Mouse (Mus musculus) erythroblast, embryonic 14.5 days (primary cell): ENCODE data around the gene Acot11. TPM values are rescaled to one million over a fixed set of nuclear protein-coding genes. Genes with fewer than 3 reads are reported as not detected.
A peak's percentile ranks its signal among the peaks of the same experiment; 100 is the strongest.
"Not testable (repeated sequence)": the region's sequence is repeated elsewhere in the genome, so short reads cannot be mapped to it uniquely, and the experiment has no call there.

ENCODE experiments used
- H3K27me3 ChIP-seq: 2 replicates; pipeline ENCODE4 v1.6.1; 2012; ENCODE audit warnings: inconsistent platforms; ENCODE audit not compliant: control insufficient read depth
- H3K36me3 ChIP-seq: 2 replicates; pipeline ENCODE4 v1.6.1; 2012; ENCODE audit warnings: mild to moderate bottlenecking, inconsistent platforms; ENCODE audit not compliant: control insufficient read depth
- H3K4me1 ChIP-seq: 2 replicates; pipeline ENCODE4 v1.6.1; 2012; ENCODE audit warnings: inconsistent platforms; ENCODE audit not compliant: control insufficient read depth
- H3K4me3 ChIP-seq: replicated peaks from 2 replicates; pipeline ENCODE3; 2012; ENCODE audit warnings: moderate library complexity, mild to moderate bottlenecking, inconsistent platforms
- H3K9me3 ChIP-seq: 2 replicates; pipeline ENCODE4 v1.6.1; 2012; ENCODE audit warnings: low read length, inconsistent platforms, mixed read lengths; ENCODE audit not compliant: control insufficient read depth
- GATA1 ChIP-seq: IDR thresholded peaks from 2 replicates; pipeline ENCODE4 v1.6.1; 2012; ENCODE audit warnings: low read length, inconsistent platforms, mixed read lengths
- TAL1 ChIP-seq: IDR thresholded peaks from 3 replicates; pipeline ENCODE4 v1.6.1; 2012; ENCODE audit warnings: low read length, inconsistent platforms, mixed read lengths
- polyA plus RNA-seq: library from polyadenylated mRNA; stranded (reverse); fragments of >175 nt; gene quantifications from 2 replicates; pipeline ENCODE4 v1.2.3, GENCODE M21; 2012

Gene Acot11
- polyA plus RNA-seq, 1 experiment, result 1.3 TPM

- TF ChIP-seq GATA1, result no peak
- TF ChIP-seq TAL1, result no peak
- peaks cover 96% of the 10 kb centered on the region for H3K36me3 ChIP-seq
- peaks cover 90% of the 10 kb centered on the region for H3K4me1 ChIP-seq
- H3K27me3 ChIP-seq, result no peaks in the 10 kb centered on the region
- peak overlapping the region; percentile 53 for H3K4me3 ChIP-seq
- peaks cover 6% of the 10 kb centered on the region for H3K9me3 ChIP-seq
Observed at GRCm38 (mm10) chr4:106798908-106799546, 5.8 kb downstream of the Acot11 start.

- Histone ChIP-seq H3K27me3 (no peaks in the 10 kb centered on the region), H3K4me1 (peaks cover 86% of the 10 kb centered on the region), H3K36me3 (peaks cover 81% of the 10 kb centered on the region), H3K4me3 (no peak overlapping the region), H3K9me3 (no peaks in the 10 kb centered on the region)
- TF ChIP-seq GATA1 (no peak), TAL1 (no peak)
Observed at GRCm38 (mm10) chr4:106795289-106795688, 9.5 kb downstream of the Acot11 start.

GRCm38 (mm10) chr4:106794247-106794646 is 10.6 kb downstream of the Acot11 start:
- TF ChIP-seq GATA1, result no peak
- Histone ChIP-seq H3K27me3 (no peaks in the 10 kb centered on the region), H3K9me3 (no peaks in the 10 kb centered on the region), H3K4me1 (peaks cover 86% of the 10 kb centered on the region), H3K4me3 (no peak overlapping the region), H3K36me3 (peaks cover 71% of the 10 kb centered on the region)

- not testable (repeated sequence) for H3K27me3 ChIP-seq, H3K4me3 ChIP-seq, H3K9me3 ChIP-seq
- Histone ChIP-seq H3K4me1 (peaks cover 84% of the 10 kb centered on the region), H3K36me3 (peaks cover 67% of the 10 kb centered on the region)
Observed at GRCm38 (mm10) chr4:106793826-106794225, 11.0 kb downstream of the Acot11 start.

- H3K27me3 ChIP-seq, result no peaks in the 10 kb centered on the region
- H3K36me3 ChIP-seq, result peaks cover 67% of the 10 kb centered on the region
- H3K4me3 ChIP-seq, result peak overlapping the region; percentile 44
- H3K4me1 ChIP-seq, result peaks cover 84% of the 10 kb centered on the region
- no peaks in the 10 kb centered on the region for H3K9me3 ChIP-seq
- TF ChIP-seq TAL1 (no peak), GATA1 (no peak)
Observed at GRCm38 (mm10) chr4:106792276-106792675, 12.5 kb downstream of the Acot11 start.

GRCm38 (mm10) chr4:106790938-106791337 is 13.9 kb downstream of the Acot11 start:
- Histone ChIP-seq H3K9me3 (no peaks in the 10 kb centered on the region), H3K4me1 (peaks cover 85% of the 10 kb centered on the region), H3K36me3 (peaks cover 60% of the 10 kb centered on the region), H3K4me3 (no peak overlapping the region), H3K27me3 (no peaks in the 10 kb centered on the region)
- no peak for TF ChIP-seq GATA1

- Histone ChIP-seq H3K4me1 (peaks cover 83% of the 10 kb centered on the region), H3K36me3 (peaks cover 56% of the 10 kb centered on the region)
- H3K27me3 ChIP-seq, H3K4me3 ChIP-seq, H3K9me3 ChIP-seq: not testable (repeated sequence)
Observed at GRCm38 (mm10) chr4:106790218-106790617, 14.6 kb downstream of the Acot11 start.

- Histone ChIP-seq H3K27me3 (no peaks in the 10 kb centered on the region), H3K36me3 (peaks cover 53% of the 10 kb centered on the region), H3K9me3 (no peaks in the 10 kb centered on the region), H3K4me1 (peaks cover 79% of the 10 kb centered on the region), H3K4me3 (no peak overlapping the region)
- TF ChIP-seq GATA1 (no peak), TAL1 (no peak)
Observed at GRCm38 (mm10) chr4:106789705-106790104, 15.1 kb downstream of the Acot11 start.

GRCm38 (mm10) chr4:106788627-106789026 is 16.2 kb downstream of the Acot11 start:
- H3K4me1 ChIP-seq, result peaks cover 71% of the 10 kb centered on the region
- H3K27me3 ChIP-seq, result no peaks in the 10 kb centered on the region
- no peak for TF ChIP-seq GATA1
- TF ChIP-seq TAL1, result no peak
- H3K4me3 ChIP-seq, result no peak overlapping the region
- no peaks in the 10 kb centered on the region for H3K9me3 ChIP-seq
- H3K36me3 ChIP-seq, result peaks cover 51% of the 10 kb centered on the region

GRCm38 (mm10) chr4:106787830-106788229 is 17.0 kb downstream of the Acot11 start:
- Histone ChIP-seq H3K27me3 (no peaks in the 10 kb centered on the region), H3K36me3 (peaks cover 50% of the 10 kb centered on the region), H3K4me3 (no peak overlapping the region), H3K4me1 (peaks cover 67% of the 10 kb centered on the region), H3K9me3 (no peaks in the 10 kb centered on the region)
- TF ChIP-seq GATA1, result no peak
- TF ChIP-seq TAL1, result no peak
